Comparison of ENCODE assay signal across 8 mouse cellular contexts in the genomic region with DNA sequence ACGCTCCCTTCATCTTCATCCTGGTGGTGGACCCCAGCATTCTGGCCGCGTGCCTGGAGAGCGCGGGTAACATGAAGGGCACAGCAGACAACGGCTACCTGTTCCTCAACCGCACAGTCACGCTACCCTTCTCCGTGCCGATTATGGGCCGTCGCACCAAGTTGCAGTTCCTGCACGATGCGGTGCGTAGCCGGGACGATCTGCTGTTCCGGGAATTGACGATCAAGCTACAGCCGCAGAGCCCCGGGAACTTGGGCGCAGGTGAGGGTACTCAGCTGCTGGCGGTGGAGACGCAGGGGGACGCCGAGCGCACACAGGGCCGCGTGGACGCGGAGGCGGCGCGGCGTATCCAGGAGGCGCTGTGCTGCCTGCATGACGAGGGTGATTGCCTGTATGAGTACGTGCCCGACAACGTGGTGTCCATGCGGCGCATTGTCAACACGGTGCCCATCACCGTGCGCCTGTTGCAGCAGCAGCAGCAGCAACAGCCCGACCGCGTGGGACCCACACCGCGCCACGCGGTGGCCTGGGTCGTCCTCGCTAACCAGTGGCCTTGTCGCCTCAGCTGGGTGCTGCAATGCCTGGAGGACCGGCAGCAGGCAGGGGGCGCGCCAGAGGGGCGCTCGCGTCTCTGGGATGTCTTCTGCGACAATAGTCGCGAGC. TPM values are rescaled to one million over a fixed set of nuclear protein-coding genes. Genes with fewer than 3 reads are reported as not detected.
DNase-seq lines count a peak whose midpoint lies in the region; ATAC-seq and TF ChIP-seq lines count a peak whose summit lies in the region.

No protein-coding gene starts in this region.

- peak; percentile 37; the same call in 1 of the 2 replicates for TF ChIP-seq CTCF in kidney, adult 2 months (conservative IDR thresholded peaks at IDR 0.05; ENCODE audit: insufficient read depth, insufficient read length, low read depth, low read length)

- peak; percentile 47 for ATAC-seq in limb, embryonic 14.5 days (ENCODE audit: low FRiP score, low read depth)
- ATAC-seq in midbrain, embryonic 12.5 days (ENCODE audit: low FRiP score, low read depth), result peak; percentile 55
- peak; percentile 44 for ATAC-seq in stomach, embryonic 14.5 days (ENCODE audit: insufficient number of reproducible peaks, insufficient read depth, low FRiP score, low read depth)

- H3K36me3 ChIP-seq in kidney, adult 2 months (ENCODE audit: control insufficient read depth, insufficient read depth, low read length), result no peaks in the 10 kb centered on the region
- no peaks in the 10 kb centered on the region for H3K36me3 ChIP-seq in limb, embryonic 14.5 days (ENCODE audit: control insufficient read depth, insufficient read depth, low read length)
- H3K36me3 ChIP-seq in midbrain, embryonic 12.5 days, result peaks cover 4% of the 10 kb centered on the region; the same call in 1 of the 2 replicates
- H3K36me3 ChIP-seq in stomach, embryonic 14.5 days (ENCODE audit: control insufficient read depth, insufficient read depth, low read length), result no peaks in the 10 kb centered on the region

- peaks cover 9% of the 10 kb centered on the region; the same call in 1 of the 2 replicates for H3K4me1 ChIP-seq in kidney, adult 2 months (ENCODE audit: control insufficient read depth, insufficient read depth, low read length)
- H3K4me1 ChIP-seq in limb, embryonic 14.5 days (ENCODE audit: control insufficient read depth, insufficient read depth, low read length), result peaks cover 16% of the 10 kb centered on the region
- H3K4me1 ChIP-seq in midbrain, embryonic 12.5 days, result peaks cover 28% of the 10 kb centered on the region
- peaks cover 17% of the 10 kb centered on the region for H3K4me1 ChIP-seq in stomach, embryonic 14.5 days (ENCODE audit: control insufficient read depth, insufficient read depth, low read length)

- peak overlapping the region; percentile 35; the same call in 1 of the 2 replicates for H3K4me3 ChIP-seq in kidney, adult 2 months (ENCODE audit: insufficient read depth, low read depth, low read length)
- H3K4me3 ChIP-seq in limb, embryonic 14.5 days (replicated peaks; ENCODE audit: low read length), result peak overlapping the region; percentile 42
- peak overlapping the region; percentile 42 for H3K4me3 ChIP-seq in midbrain, embryonic 12.5 days
- peak overlapping the region; percentile 37 for H3K4me3 ChIP-seq in stomach, embryonic 14.5 days (ENCODE audit: low read depth, low read length)

- peak overlapping the region; percentile 78 for H3K4me2 ChIP-seq in limb, embryonic 14.5 days (replicated peaks; ENCODE audit: low read depth, low read length, severe bottlenecking)
- peak overlapping the region; percentile 68 for H3K4me2 ChIP-seq in midbrain, embryonic 12.5 days (replicated peaks)
- peak overlapping the region; percentile 90 for H3K4me2 ChIP-seq in stomach, embryonic 14.5 days (replicated peaks; ENCODE audit: low read depth, low read length)

- under 1% methylated on average over 64 of the region's 64 CpGs for WGBS in kidney, adult 2 months
- WGBS in limb, embryonic 14.5 days, result 2% methylated on average over 63 of the region's 64 CpGs
- WGBS in midbrain, embryonic 12.5 days, result 2% methylated on average over 64 of the region's 64 CpGs
- WGBS in stomach, embryonic 14.5 days, result 2% methylated on average over 64 of the region's 64 CpGs

- H3K9ac ChIP-seq in limb, embryonic 14.5 days (ENCODE audit: low read depth, low read length, severe bottlenecking), result peak overlapping the region; percentile 36
- H3K9ac ChIP-seq in midbrain, embryonic 12.5 days (replicated peaks), result peak overlapping the region; percentile 44
- peak overlapping the region; percentile 18; the same call in 1 of the 2 replicates for H3K9ac ChIP-seq in stomach, embryonic 14.5 days (replicated peaks; ENCODE audit: low read depth, low read length)

- no peaks in the 10 kb centered on the region for H3K9me3 ChIP-seq in limb, embryonic 14.5 days (ENCODE audit: control insufficient read depth, low read length)
- H3K9me3 ChIP-seq in midbrain, embryonic 12.5 days, result no peaks in the 10 kb centered on the region
- H3K9me3 ChIP-seq in stomach, embryonic 14.5 days (ENCODE audit: control insufficient read depth, low read depth, low read length), result no peaks in the 10 kb centered on the region

- peak; percentile 32 to 60 for DNase-seq in cerebellum, postnatal 25 days
- DNase-seq in cerebellum, adult 9-10 months, result no peak
- DNase-seq in embryo, embryonic 10.5 days (ENCODE audit: low spot score), result peak; percentile 75
- DNase-seq in gastrocnemius, postnatal 25 days, result peak; percentile 45
- DNase-seq in kidney, adult 2 months, result peak; percentile 54
- peak; percentile 14 for DNase-seq in limb, embryonic 14.5 days (ENCODE audit: low spot score)

- H3K27me3 ChIP-seq in kidney, adult 2 months (replicated peaks; ENCODE audit: control insufficient read depth, insufficient read depth, low read length), result no peaks in the 10 kb centered on the region
- peaks cover 66% of the 10 kb centered on the region for H3K27me3 ChIP-seq in limb, embryonic 14.5 days (ENCODE audit: control insufficient read depth, insufficient read depth, low read length)
- peaks cover 75% of the 10 kb centered on the region for H3K27me3 ChIP-seq in midbrain, embryonic 12.5 days
- peaks cover 52% of the 10 kb centered on the region for H3K27me3 ChIP-seq in stomach, embryonic 14.5 days (ENCODE audit: control insufficient read depth, insufficient read depth, low read length)

- TF ChIP-seq POLR2A in kidney, adult 2 months (IDR thresholded peaks at IDR 0.05; ENCODE audit: low read depth, low read length), result no peak
- TF ChIP-seq POLR2A in limb, embryonic 14.5 days (IDR thresholded peaks at IDR 0.05; ENCODE audit: borderline replicate concordance, extremely low read depth, insufficient read depth, insufficient read length), result no peak

- H3K27ac ChIP-seq in kidney, adult 2 months (ENCODE audit: insufficient read depth, low read depth, low read length), result no peak overlapping the region
- no peak overlapping the region for H3K27ac ChIP-seq in limb, embryonic 14.5 days (replicated peaks; ENCODE audit: low read depth, low read length)
- H3K27ac ChIP-seq in midbrain, embryonic 12.5 days (replicated peaks), result no peak overlapping the region
- H3K27ac ChIP-seq in stomach, embryonic 14.5 days (ENCODE audit: low read length), result no peak overlapping the region

RNA-seq across cellular contexts. Expression of a gene that starts 6.2 kb away (rescaled TPM):
- total RNA-seq in gastrocnemius, postnatal 25 days (2021), result not detected
- polyA plus RNA-seq in kidney, adult 2 months (2012; rRNA removed), result 0.11 and 0.16 TPM in 2 replicates
- 0.29 and 0.36 TPM in 2 replicates for polyA plus RNA-seq in limb, embryonic 14.5 days (2012; rRNA removed)
- polyA plus RNA-seq in limb, embryonic 14.5 days (2014; fragmentation: Nextera tagmentation; extraction: Ambion mirVana), result 0.17 and 0.22 TPM in 2 replicates
- polyA plus RNA-seq in midbrain, embryonic 12.5 days (2016; fragmentation: Nextera tagmentation; extraction: Ambion mirVana), result 0.06 TPM in 1 of 2 replicates, not detected in the other
- not detected in 2 replicates for polyA plus RNA-seq in stomach, embryonic 14.5 days (2014; fragmentation: Nextera tagmentation; extraction: Ambion mirVana)

RNA-seq across cellular contexts. Expression of a gene that starts 15.7 kb away (rescaled TPM):
- total RNA-seq in gastrocnemius, postnatal 25 days (2021), result 10 to 100 TPM in 1 of 2 experiments, 1 to 10 TPM in 1; 8.8 to 10.6 TPM
- polyA plus RNA-seq in kidney, adult 2 months (2012; rRNA removed), result 62.3 and 74.6 TPM in 2 replicates
- polyA plus RNA-seq in limb, embryonic 14.5 days (2012; rRNA removed), result 58.0 and 71.6 TPM in 2 replicates
- 70.2 and 79.8 TPM in 2 replicates for polyA plus RNA-seq in limb, embryonic 14.5 days (2014; fragmentation: Nextera tagmentation; extraction: Ambion mirVana)
- polyA plus RNA-seq in midbrain, embryonic 12.5 days (2016; fragmentation: Nextera tagmentation; extraction: Ambion mirVana), result 41.5 and 41.7 TPM in 2 replicates
- polyA plus RNA-seq in stomach, embryonic 14.5 days (2014; fragmentation: Nextera tagmentation; extraction: Ambion mirVana), result 83.4 and 89.0 TPM in 2 replicates

RNA-seq across cellular contexts. Expression of a gene that starts 15.7 kb away (rescaled TPM):
- 1 to 10 TPM; 1.7 to 1.9 TPM for total RNA-seq in gastrocnemius, postnatal 25 days (2021)
- 8.6 and 10.3 TPM in 2 replicates for polyA plus RNA-seq in kidney, adult 2 months (2012; rRNA removed)
- polyA plus RNA-seq in limb, embryonic 14.5 days (2012; rRNA removed), result 6.2 and 8.8 TPM in 2 replicates
- polyA plus RNA-seq in limb, embryonic 14.5 days (2014; fragmentation: Nextera tagmentation; extraction: Ambion mirVana), result 1.2 and 1.3 TPM in 2 replicates
- polyA plus RNA-seq in midbrain, embryonic 12.5 days (2016; fragmentation: Nextera tagmentation; extraction: Ambion mirVana), result 4.3 and 5.0 TPM in 2 replicates
- polyA plus RNA-seq in stomach, embryonic 14.5 days (2014; fragmentation: Nextera tagmentation; extraction: Ambion mirVana), result 0.74 and 1.3 TPM in 2 replicates

RNA-seq across cellular contexts. Expression of a gene that starts 39.0 kb away (rescaled TPM):
- 10 to 100 TPM; 34.5 to 38.6 TPM for total RNA-seq in gastrocnemius, postnatal 25 days (2021)
- 87.0 and 92.0 TPM in 2 replicates for polyA plus RNA-seq in kidney, adult 2 months (2012; rRNA removed)
- 84.9 and 118 TPM in 2 replicates for polyA plus RNA-seq in limb, embryonic 14.5 days (2012; rRNA removed)
- polyA plus RNA-seq in limb, embryonic 14.5 days (2014; fragmentation: Nextera tagmentation; extraction: Ambion mirVana), result 5.6 and 6.4 TPM in 2 replicates
- 37.2 and 38.8 TPM in 2 replicates for polyA plus RNA-seq in midbrain, embryonic 12.5 days (2016; fragmentation: Nextera tagmentation; extraction: Ambion mirVana)
- polyA plus RNA-seq in stomach, embryonic 14.5 days (2014; fragmentation: Nextera tagmentation; extraction: Ambion mirVana), result 6.3 and 7.1 TPM in 2 replicates

RNA-seq across cellular contexts. Expression of a gene that starts 53.2 kb away (rescaled TPM):
- total RNA-seq in gastrocnemius, postnatal 25 days (2021), result under 1 TPM; 0.28 to 0.40 TPM
- polyA plus RNA-seq in kidney, adult 2 months (2012; rRNA removed), result 2.7 and 3.3 TPM in 2 replicates
- polyA plus RNA-seq in limb, embryonic 14.5 days (2012; rRNA removed), result 2.2 and 2.7 TPM in 2 replicates
- 0.68 and 1.8 TPM in 2 replicates for polyA plus RNA-seq in limb, embryonic 14.5 days (2014; fragmentation: Nextera tagmentation; extraction: Ambion mirVana)
- polyA plus RNA-seq in midbrain, embryonic 12.5 days (2016; fragmentation: Nextera tagmentation; extraction: Ambion mirVana), result 0.14 and 0.27 TPM in 2 replicates
- polyA plus RNA-seq in stomach, embryonic 14.5 days (2014; fragmentation: Nextera tagmentation; extraction: Ambion mirVana), result 1.2 and 2.1 TPM in 2 replicates
